Mouse (Mus musculus): Measurements from ENCODE around the gene Tmtc1. TPM values are rescaled to one million over a fixed set of nuclear protein-coding genes. Genes with fewer than 3 reads are reported as not detected.

Tmtc1 gene
- polyA plus RNA-seq, 1 experiment from 2014 or later = 0.81 TPM

GRCm38 (mm10) chr6:148318736-148319135 is 125.5 kb downstream of the Tmtc1 start:
- Histone ChIP-seq H3K36me3 (replicated peaks; ENCODE audit: control insufficient read depth, insufficient read depth, low read depth, low read length) (no peaks in the 10 kb centered on the region), H3K27me3 (ENCODE audit: control insufficient read depth, insufficient read depth, low read length) (no peaks in the 10 kb centered on the region), H3K9me3 (replicated peaks; ENCODE audit: control insufficient read depth, low read length) (no peaks in the 10 kb centered on the region), H3K4me3 (ENCODE audit: low read depth, low read length) (no peak overlapping the region), H3K27ac (replicated peaks; ENCODE audit: low read depth, low read length) (no peak overlapping the region), H3K4me2 (ENCODE audit: low read depth, low read length) (no peak overlapping the region), H3K4me1 (ENCODE audit: control insufficient read depth, insufficient read depth, low read length) (no peaks in the 10 kb centered on the region), H3K9ac (replicated peaks; ENCODE audit: low read length) (no peak overlapping the region)
- ATAC-seq (replicated peaks; ENCODE audit: insufficient number of reproducible peaks, low FRiP score, low TSS enrichment, low read depth) (no peak), DNase-seq (ENCODE audit: low spot score) (no peak)

- ATAC-seq (replicated peaks; ENCODE audit: insufficient number of reproducible peaks, low FRiP score, low TSS enrichment, low read depth) = no peak
- Histone ChIP-seq H3K9me3 (replicated peaks; ENCODE audit: control insufficient read depth, low read length) (no peaks in the 10 kb centered on the region), H3K9ac (replicated peaks; ENCODE audit: low read length) (no peak overlapping the region), H3K4me1 (ENCODE audit: control insufficient read depth, insufficient read depth, low read length) (no peaks in the 10 kb centered on the region), H3K27ac (replicated peaks; ENCODE audit: low read depth, low read length) (no peak overlapping the region), H3K4me3 (ENCODE audit: low read depth, low read length) (no peak overlapping the region), H3K4me2 (ENCODE audit: low read depth, low read length) (no peak overlapping the region), H3K36me3 (replicated peaks; ENCODE audit: control insufficient read depth, insufficient read depth, low read depth, low read length) (no peaks in the 10 kb centered on the region), H3K27me3 (ENCODE audit: control insufficient read depth, insufficient read depth, low read length) (no peaks in the 10 kb centered on the region)
- no peak for DNase-seq (ENCODE audit: low spot score)
- WGBS = 75% methylated on average over 5 of the region's 5 CpGs
Measured at GRCm38 (mm10) chr6:148315571-148316080, 128.6 kb downstream of the Tmtc1 start.

- Histone ChIP-seq H3K4me2 (ENCODE audit: low read depth, low read length) (no peak overlapping the region), H3K27ac (replicated peaks; ENCODE audit: low read depth, low read length) (no peak overlapping the region), H3K4me1 (ENCODE audit: control insufficient read depth, insufficient read depth, low read length) (no peaks in the 10 kb centered on the region), H3K4me3 (ENCODE audit: low read depth, low read length) (no peak overlapping the region), H3K9ac (replicated peaks; ENCODE audit: low read length) (no peak overlapping the region), H3K36me3 (replicated peaks; ENCODE audit: control insufficient read depth, insufficient read depth, low read depth, low read length) (no peaks in the 10 kb centered on the region), H3K9me3 (replicated peaks; ENCODE audit: control insufficient read depth, low read length) (no peaks in the 10 kb centered on the region), H3K27me3 (ENCODE audit: control insufficient read depth, insufficient read depth, low read length) (no peaks in the 10 kb centered on the region)
- no peak for DNase-seq (ENCODE audit: low spot score)
- no peak for ATAC-seq (replicated peaks; ENCODE audit: insufficient number of reproducible peaks, low FRiP score, low TSS enrichment, low read depth)
Measured at GRCm38 (mm10) chr6:148315106-148315505, 129.1 kb downstream of the Tmtc1 start.

GRCm38 (mm10) chr6:148310981-148311380 is 133.2 kb downstream of the Tmtc1 start:
- 43% methylated on average over 2 of the region's 2 CpGs for WGBS
- Histone ChIP-seq H3K9ac (replicated peaks; ENCODE audit: low read length) (no peak overlapping the region), H3K36me3 (replicated peaks; ENCODE audit: control insufficient read depth, insufficient read depth, low read depth, low read length) (no peaks in the 10 kb centered on the region), H3K9me3 (replicated peaks; ENCODE audit: control insufficient read depth, low read length) (no peaks in the 10 kb centered on the region), H3K4me3 (ENCODE audit: low read depth, low read length) (no peak overlapping the region), H3K4me1 (ENCODE audit: control insufficient read depth, insufficient read depth, low read length) (no peaks in the 10 kb centered on the region), H3K4me2 (ENCODE audit: low read depth, low read length) (no peak overlapping the region), H3K27me3 (ENCODE audit: control insufficient read depth, insufficient read depth, low read length) (no peaks in the 10 kb centered on the region), H3K27ac (replicated peaks; ENCODE audit: low read depth, low read length) (no peak overlapping the region)
- ATAC-seq (replicated peaks; ENCODE audit: insufficient number of reproducible peaks, low FRiP score, low TSS enrichment, low read depth) (no peak), DNase-seq (ENCODE audit: low spot score) (no peak)

GRCm38 (mm10) chr6:148305821-148306220 is 138.4 kb downstream of the Tmtc1 start:
- H3K4me1 ChIP-seq (ENCODE audit: control insufficient read depth, insufficient read depth, low read length) = no peaks in the 10 kb centered on the region
- no peak overlapping the region for H3K9ac ChIP-seq (replicated peaks; ENCODE audit: low read length)
- no peak overlapping the region for H3K27ac ChIP-seq (replicated peaks; ENCODE audit: low read depth, low read length)
- WGBS = 88% methylated on average over 5 of the region's 5 CpGs
- H3K36me3 ChIP-seq (replicated peaks; ENCODE audit: control insufficient read depth, insufficient read depth, low read depth, low read length) = no peaks in the 10 kb centered on the region
- ATAC-seq (replicated peaks; ENCODE audit: insufficient number of reproducible peaks, low FRiP score, low TSS enrichment, low read depth) = no peak
- no peaks in the 10 kb centered on the region for H3K27me3 ChIP-seq (ENCODE audit: control insufficient read depth, insufficient read depth, low read length)
- DNase-seq (ENCODE audit: low spot score) = no peak
- no peaks in the 10 kb centered on the region for H3K9me3 ChIP-seq (replicated peaks; ENCODE audit: control insufficient read depth, low read length)
- no peak overlapping the region for H3K4me3 ChIP-seq (ENCODE audit: low read depth, low read length)
- H3K4me2 ChIP-seq (ENCODE audit: low read depth, low read length) = no peak overlapping the region

- ATAC-seq (replicated peaks; ENCODE audit: insufficient number of reproducible peaks, low FRiP score, low TSS enrichment, low read depth) (no peak), DNase-seq (ENCODE audit: low spot score) (no peak)
- WGBS = 73% methylated on average over 3 of the region's 3 CpGs
- H3K4me3 ChIP-seq (ENCODE audit: low read depth, low read length) = no peak overlapping the region
- no peak overlapping the region for H3K9ac ChIP-seq (replicated peaks; ENCODE audit: low read length)
- no peak overlapping the region for H3K27ac ChIP-seq (replicated peaks; ENCODE audit: low read depth, low read length)
- H3K4me2 ChIP-seq (ENCODE audit: low read depth, low read length) = no peak overlapping the region
- no peaks in the 10 kb centered on the region for H3K27me3 ChIP-seq (ENCODE audit: control insufficient read depth, insufficient read depth, low read length)
- no peaks in the 10 kb centered on the region for H3K9me3 ChIP-seq (replicated peaks; ENCODE audit: control insufficient read depth, low read length)
- no peaks in the 10 kb centered on the region for H3K4me1 ChIP-seq (ENCODE audit: control insufficient read depth, insufficient read depth, low read length)
- no peaks in the 10 kb centered on the region for H3K36me3 ChIP-seq (replicated peaks; ENCODE audit: control insufficient read depth, insufficient read depth, low read depth, low read length)
Measured at GRCm38 (mm10) chr6:148305191-148305590, 139.0 kb downstream of the Tmtc1 start.

- Histone ChIP-seq H3K36me3 (replicated peaks; ENCODE audit: control insufficient read depth, insufficient read depth, low read depth, low read length) (no peaks in the 10 kb centered on the region), H3K4me1 (ENCODE audit: control insufficient read depth, insufficient read depth, low read length) (no peaks in the 10 kb centered on the region), H3K9ac (replicated peaks; ENCODE audit: low read length) (no peak overlapping the region), H3K9me3 (replicated peaks; ENCODE audit: control insufficient read depth, low read length) (no peaks in the 10 kb centered on the region), H3K27ac (replicated peaks; ENCODE audit: low read depth, low read length) (no peak overlapping the region), H3K4me2 (ENCODE audit: low read depth, low read length) (no peak overlapping the region), H3K4me3 (ENCODE audit: low read depth, low read length) (no peak overlapping the region), H3K27me3 (ENCODE audit: control insufficient read depth, insufficient read depth, low read length) (no peaks in the 10 kb centered on the region)
- WGBS = 85% methylated on average over 2 of the region's 2 CpGs
- DNase-seq (ENCODE audit: low spot score) (no peak), ATAC-seq (replicated peaks; ENCODE audit: insufficient number of reproducible peaks, low FRiP score, low TSS enrichment, low read depth) (no peak)
Measured at GRCm38 (mm10) chr6:148302261-148302660, 141.9 kb downstream of the Tmtc1 start.

- no peaks in the 10 kb centered on the region for H3K36me3 ChIP-seq (replicated peaks; ENCODE audit: control insufficient read depth, insufficient read depth, low read depth, low read length)
- ATAC-seq (replicated peaks; ENCODE audit: insufficient number of reproducible peaks, low FRiP score, low TSS enrichment, low read depth) (peak; percentile 77), DNase-seq (ENCODE audit: low spot score) (peak; percentile 79)
- no peak overlapping the region for H3K9ac ChIP-seq (replicated peaks; ENCODE audit: low read length)
- H3K27me3 ChIP-seq (ENCODE audit: control insufficient read depth, insufficient read depth, low read length) = no peaks in the 10 kb centered on the region
- H3K4me2 ChIP-seq (ENCODE audit: low read depth, low read length) = no peak overlapping the region
- no peak overlapping the region for H3K4me3 ChIP-seq (ENCODE audit: low read depth, low read length)
- H3K4me1 ChIP-seq (ENCODE audit: control insufficient read depth, insufficient read depth, low read length) = no peaks in the 10 kb centered on the region; the same call in 1 of the 2 replicates
- WGBS = 12% methylated on average over 4 of the region's 4 CpGs
- peak overlapping the region; percentile 70 for H3K27ac ChIP-seq (replicated peaks; ENCODE audit: low read depth, low read length)
- H3K9me3 ChIP-seq (replicated peaks; ENCODE audit: control insufficient read depth, low read length) = no peaks in the 10 kb centered on the region
Measured at GRCm38 (mm10) chr6:148297086-148297485, 147.1 kb downstream of the Tmtc1 start.
